Mouse (Mus musculus) heart, adult 11 months (tissue): ENCODE measurements around the gene Pip4k2b.
"Not testable (repeated sequence)": the region's sequence is repeated elsewhere in the genome, so short reads cannot be mapped to it uniquely, and the experiment has no call there.

Experiments used
- DNase-seq: peaks from one replicate; pipeline ENCODE4 v3.0.0; 2022

The Pip4k2b gene

GRCm38 (mm10) chr11:97748496-97748895, 4.0 kb upstream of the Pip4k2b start:
- no peak for DNase-seq

DNA sequence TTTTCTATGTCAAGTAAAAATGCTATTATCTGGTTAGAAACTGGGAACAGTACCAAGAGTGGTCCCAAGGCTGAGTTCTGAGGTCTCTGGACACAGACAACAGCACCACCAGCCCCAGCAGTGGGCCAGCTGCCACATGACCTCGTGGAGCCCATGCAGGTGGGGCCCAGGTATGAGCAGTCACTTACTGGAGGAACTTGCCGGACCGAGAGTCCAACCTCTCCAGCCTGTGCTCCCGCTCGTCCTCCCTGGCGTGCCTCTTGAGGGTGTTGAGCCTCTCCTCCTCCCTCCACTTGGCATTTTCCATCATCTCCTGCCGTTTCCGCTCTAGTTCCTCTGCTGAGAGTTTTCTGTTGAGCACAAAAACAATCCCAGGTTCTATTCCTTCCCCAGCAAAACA, 3.3 kb upstream of the Pip4k2b start:
- peak; percentile 93 for DNase-seq

GRCm38 (mm10) chr11:97745331-97745721, 822 bp upstream of the Pip4k2b start:
- DNase-seq = no peak

DNA sequence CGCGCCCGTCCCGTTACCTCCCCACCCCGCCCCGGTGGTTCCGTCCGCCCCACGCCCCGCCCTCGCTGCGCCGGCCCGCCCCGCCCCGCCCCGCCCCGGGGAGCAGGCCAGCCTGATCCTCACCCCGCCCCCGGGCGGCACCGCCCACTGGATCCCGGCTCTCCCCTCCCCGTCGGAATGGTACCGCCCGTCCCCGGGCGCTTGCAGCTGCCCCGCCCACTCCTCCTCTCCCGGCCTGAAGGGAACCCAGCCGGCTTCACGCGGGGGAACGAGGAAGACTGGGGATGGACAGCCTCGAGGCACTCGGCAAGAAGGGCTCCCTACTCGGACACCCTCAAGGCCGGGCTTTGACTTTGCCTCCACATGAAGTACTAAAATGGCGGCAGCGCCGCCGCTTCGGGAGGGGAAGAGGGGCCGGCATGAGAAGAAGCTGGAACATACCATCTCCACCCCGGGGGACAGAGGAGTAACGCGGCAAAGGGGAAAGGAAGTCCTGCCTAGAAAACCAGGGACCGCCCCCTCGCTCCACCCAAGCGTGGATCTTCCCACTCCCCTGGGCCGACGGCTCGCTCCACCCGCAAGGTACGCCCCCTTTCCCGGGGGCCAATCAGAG, 320 bp upstream of the Pip4k2b start:
- DNase-seq = peak; percentile 100

- no peak for DNase-seq
These were observed 1.1 kb downstream of the Pip4k2b start for GRCm38 (mm10) chr11:97743423-97743822.

DNA sequence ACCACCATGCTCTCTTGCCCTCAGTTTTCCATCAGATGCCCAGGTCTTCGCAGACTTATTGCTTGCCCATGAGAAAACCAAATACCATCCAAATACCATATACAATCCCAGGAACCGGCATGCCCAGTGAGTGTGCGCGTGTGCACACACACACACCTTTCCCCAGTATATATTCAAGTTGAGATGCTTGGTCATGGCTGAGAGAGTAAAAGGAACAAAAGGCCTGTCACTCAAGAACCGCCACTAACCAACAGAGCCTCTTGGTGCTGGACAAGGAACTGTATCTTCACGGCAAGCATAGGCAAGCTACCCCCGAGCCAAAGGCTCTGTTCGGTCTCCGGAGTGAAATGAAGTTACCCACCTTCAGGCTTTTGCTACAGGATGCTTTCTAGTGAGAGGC, 1.9 kb downstream of the Pip4k2b start:
- DNase-seq = no peak

- peak; percentile 91 for DNase-seq
These were observed 2.3 kb downstream of the Pip4k2b start for GRCm38 (mm10) chr11:97742157-97742556.

- DNase-seq = peak; percentile 95
These were observed 4.3 kb downstream of the Pip4k2b start for GRCm38 (mm10) chr11:97740190-97740589.

GRCm38 (mm10) chr11:97739155-97739554, 5.3 kb downstream of the Pip4k2b start:
- DNase-seq = no peak

- DNase-seq = no peak
These were observed 5.8 kb downstream of the Pip4k2b start for GRCm38 (mm10) chr11:97738703-97739102.

- DNase-seq = no peak
These were observed 6.9 kb downstream of the Pip4k2b start for GRCm38 (mm10) chr11:97737600-97737999.

- DNase-seq = no peak
These were observed 7.9 kb downstream of the Pip4k2b start for GRCm38 (mm10) chr11:97736645-97737044.

GRCm38 (mm10) chr11:97734810-97735209, 9.7 kb downstream of the Pip4k2b start:
- DNase-seq = not testable (repeated sequence)

GRCm38 (mm10) chr11:97733689-97734088, 10.8 kb downstream of the Pip4k2b start:
- no peak for DNase-seq

DNA sequence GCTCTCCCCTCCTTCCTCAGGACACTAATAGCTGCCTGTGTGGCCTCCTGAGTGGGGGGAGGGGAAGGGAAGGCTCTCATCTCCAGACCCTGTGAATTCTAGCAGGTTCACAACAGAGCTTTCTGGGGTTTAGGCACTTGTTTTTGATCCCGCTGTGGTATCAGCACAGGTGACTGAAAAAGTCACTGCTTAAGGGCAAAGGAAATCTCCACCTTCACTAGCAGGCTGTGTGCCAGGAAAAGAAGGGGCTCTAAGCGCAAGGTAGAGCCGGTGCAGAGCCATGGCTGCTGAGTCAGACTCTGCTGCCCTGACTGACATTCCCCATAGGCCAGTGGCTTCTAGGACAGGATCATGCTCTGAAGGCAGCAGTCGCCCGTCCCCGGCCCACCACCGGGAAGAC, 15.8 kb downstream of the Pip4k2b start:
- DNase-seq = no peak

DNA sequence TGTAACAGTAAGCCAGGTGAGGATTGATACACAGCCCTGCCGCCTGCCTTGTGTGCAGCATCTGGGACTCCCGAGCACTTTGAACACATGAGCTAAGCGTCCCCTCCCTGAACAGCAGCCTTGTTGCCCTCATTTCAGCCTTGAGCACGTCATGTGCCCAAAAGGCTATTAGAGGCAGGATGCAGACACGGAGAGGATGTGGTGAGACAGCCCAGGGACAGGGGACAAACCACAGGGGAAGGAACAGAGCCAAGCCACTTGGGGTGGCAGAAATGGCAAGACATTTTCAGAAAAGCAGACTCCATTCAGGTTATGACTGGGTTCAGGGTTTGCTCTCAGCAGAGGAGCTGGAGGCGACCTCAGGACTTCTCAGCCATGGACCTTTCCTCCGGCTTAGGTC, 16.2 kb downstream of the Pip4k2b start:
- DNase-seq = peak; percentile 93

GRCm38 (mm10) chr11:97723709-97724108, 20.8 kb downstream of the Pip4k2b start:
- DNase-seq = no peak

- DNase-seq = no peak
These were observed 23.2 kb downstream of the Pip4k2b start for GRCm38 (mm10) chr11:97721338-97721737.

DNA sequence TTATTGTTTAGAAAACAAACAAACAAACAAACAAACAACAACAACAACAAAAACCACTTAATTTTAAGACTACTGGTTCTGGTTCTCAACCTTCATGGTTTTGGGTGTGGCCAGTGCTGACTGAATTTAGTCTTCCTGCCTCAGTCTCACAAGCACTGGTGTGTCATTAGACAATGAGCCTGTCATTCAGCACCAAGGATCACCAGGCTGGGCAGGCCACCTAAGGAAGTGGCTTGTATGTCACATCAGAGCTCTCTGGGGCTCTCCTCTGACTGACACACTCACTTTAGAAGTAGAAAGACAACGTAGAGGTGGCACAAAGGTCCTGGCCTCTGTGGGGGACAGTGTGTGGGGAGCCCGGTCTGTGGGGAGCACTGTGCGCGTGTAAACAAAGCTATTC, 25.5 kb downstream of the Pip4k2b start:
- DNase-seq = no peak

DNA sequence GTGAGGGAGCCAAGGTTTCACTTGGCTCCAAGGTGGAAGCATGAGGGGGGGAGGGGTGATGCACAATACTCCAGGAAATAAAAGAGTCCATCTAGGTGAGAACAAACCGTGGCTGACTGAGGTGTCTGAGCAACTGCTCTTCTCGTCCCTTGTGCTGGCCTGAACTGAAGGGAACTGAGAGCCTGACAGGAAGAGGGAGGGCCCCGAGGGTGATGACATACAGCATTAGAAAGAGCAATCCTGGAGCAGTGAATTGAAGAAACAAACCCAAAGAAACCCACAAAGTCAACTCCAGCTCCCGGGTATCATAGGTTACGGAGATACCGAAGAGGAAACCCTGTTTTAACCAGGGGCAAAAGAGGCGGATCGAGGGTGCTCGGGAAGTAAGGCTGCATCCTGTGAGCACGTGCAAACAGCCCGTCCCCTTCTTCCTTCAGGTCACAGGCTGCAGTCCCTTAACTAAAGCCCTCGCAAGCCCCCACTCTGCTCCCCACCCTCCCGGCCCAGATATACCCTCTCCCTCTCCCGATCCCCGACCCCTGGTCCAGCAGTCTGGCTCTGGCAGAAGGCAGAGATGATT, 26.1 kb downstream of the Pip4k2b start:
- peak; percentile 94 for DNase-seq

GRCm38 (mm10) chr11:97717369-97718280, 26.9 kb downstream of the Pip4k2b start:
- DNase-seq = peak; percentile 92

GRCm38 (mm10) chr11:97716021-97716420, 28.5 kb downstream of the Pip4k2b start:
- DNase-seq = no peak

- DNase-seq = peak; percentile 94
These were observed 29.4 kb downstream of the Pip4k2b start for GRCm38 (mm10) chr11:97714784-97715760.
